Mouse (Mus musculus) spleen, adult 2 months (tissue): ENCODE data around the gene Cdh23. TPM values are rescaled to one million over a fixed set of nuclear protein-coding genes. Genes with fewer than 3 reads are reported as not detected.

Experiments used
- DNase-seq, 2 experiments: peaks; one replicate each; pipeline versions ENCODE4 v3.0.0 to v3.0.0-alpha.2; 2012 to 2021; ENCODE audit warnings: low spot score in 2 of 2, low read depth in 1 of 2
- H3K27ac ChIP-seq: fragments of 200-500 bp; 2 replicates; pipeline ENCODE4 v1.5.1; 2012; ENCODE audit warnings: low read length, inconsistent platforms; ENCODE audit not compliant: insufficient read depth
- H3K27me3 ChIP-seq: fragments of 200-500 bp; 2 replicates; pipeline ENCODE4 v1.6.1; 2012; ENCODE audit warnings: mild to moderate bottlenecking, moderate library complexity, low read length, inconsistent platforms; ENCODE audit not compliant: control insufficient read depth, insufficient read depth
- H3K36me3 ChIP-seq: fragments of 200-500 bp; 2 replicates; pipeline ENCODE4 v1.6.1; 2012; ENCODE audit warnings: mild to moderate bottlenecking, low read length, inconsistent platforms; ENCODE audit not compliant: control insufficient read depth, insufficient read depth
- H3K4me1 ChIP-seq: fragments of 200-500 bp; 2 replicates; pipeline ENCODE4 v1.6.1; 2011; ENCODE audit warnings: inconsistent platforms; ENCODE audit not compliant: control insufficient read depth, insufficient read depth, insufficient read length
- H3K4me3 ChIP-seq: fragments of 200-500 bp; 2 replicates; pipeline ENCODE4 v1.5.1; 2011; ENCODE audit warnings: mild to moderate bottlenecking, inconsistent platforms; ENCODE audit not compliant: insufficient read depth, insufficient read length; ENCODE audit errors: extremely low read depth
- CTCF ChIP-seq: fragments of 200-500 bp; IDR thresholded peaks from 2 replicates; pipeline ENCODE4 v1.5.1; 2011; ENCODE audit warnings: mild to moderate bottlenecking, inconsistent platforms; ENCODE audit not compliant: insufficient read depth, insufficient read length, insufficient replicate concordance; ENCODE audit errors: extremely low read depth
- POLR2A ChIP-seq: fragments of 200-500 bp; IDR thresholded peaks from 2 replicates; pipeline ENCODE4 v1.6.1; 2011; ENCODE audit warnings: low read depth, low read length, inconsistent platforms
- WGBS: fragments of 180-500 bp; shearing (Covaris S2); methylation state at CpG from one replicate; pipeline ENCODE4 v1.1.7; 2018; 5-methylcytosine and 5-hydroxymethylcytosine counted together
- polyA plus RNA-seq: library from polyadenylated mRNA; depleted of rRNA; stranded (reverse); fragments of >200 nt; gene quantifications from 2 replicates; pipeline ENCODE4 v1.2.3, GENCODE M21; 2012

The Cdh23 gene
- polyA plus RNA-seq, 1 experiment: 2.7 TPM

DNA sequence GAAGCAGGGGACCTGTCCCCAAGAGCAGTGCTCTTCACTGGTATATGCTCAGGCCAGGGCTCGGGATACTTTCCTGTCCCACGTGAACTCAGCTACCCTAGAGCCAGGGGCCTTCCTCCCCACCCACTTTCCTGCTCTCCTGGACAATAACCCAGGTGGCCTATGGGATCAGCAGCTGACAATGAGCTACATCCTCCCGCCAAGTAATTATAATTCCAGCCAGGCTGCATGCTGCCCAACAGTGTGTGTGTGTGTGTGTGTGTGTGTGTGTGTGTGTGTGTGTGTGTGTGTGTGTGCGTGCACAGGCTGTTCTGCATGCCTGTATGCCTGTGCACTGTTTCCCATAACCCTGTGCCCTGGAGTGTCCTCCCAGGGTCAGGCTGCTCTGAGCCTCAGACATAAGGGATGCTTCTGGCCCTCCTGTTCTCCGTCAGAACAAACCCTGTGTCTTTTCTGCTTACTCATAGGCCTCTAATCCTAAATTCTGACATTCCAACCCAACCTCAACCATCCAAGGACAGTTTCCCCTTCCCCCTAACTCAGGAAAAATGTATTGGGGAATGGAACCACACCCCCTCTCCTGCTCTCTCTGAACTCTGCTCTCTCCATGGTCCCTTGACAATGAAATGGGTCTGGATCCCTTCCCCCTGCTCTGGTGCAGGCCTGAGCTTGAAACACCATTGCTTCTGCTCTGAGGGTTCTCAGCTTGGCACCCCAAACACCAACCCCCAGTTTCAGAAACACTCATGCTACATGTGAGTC is 342.9 kb downstream of the Cdh23 start:
- DNase-seq: no peak
- H3K27ac ChIP-seq: no peak overlapping the region

DNA sequence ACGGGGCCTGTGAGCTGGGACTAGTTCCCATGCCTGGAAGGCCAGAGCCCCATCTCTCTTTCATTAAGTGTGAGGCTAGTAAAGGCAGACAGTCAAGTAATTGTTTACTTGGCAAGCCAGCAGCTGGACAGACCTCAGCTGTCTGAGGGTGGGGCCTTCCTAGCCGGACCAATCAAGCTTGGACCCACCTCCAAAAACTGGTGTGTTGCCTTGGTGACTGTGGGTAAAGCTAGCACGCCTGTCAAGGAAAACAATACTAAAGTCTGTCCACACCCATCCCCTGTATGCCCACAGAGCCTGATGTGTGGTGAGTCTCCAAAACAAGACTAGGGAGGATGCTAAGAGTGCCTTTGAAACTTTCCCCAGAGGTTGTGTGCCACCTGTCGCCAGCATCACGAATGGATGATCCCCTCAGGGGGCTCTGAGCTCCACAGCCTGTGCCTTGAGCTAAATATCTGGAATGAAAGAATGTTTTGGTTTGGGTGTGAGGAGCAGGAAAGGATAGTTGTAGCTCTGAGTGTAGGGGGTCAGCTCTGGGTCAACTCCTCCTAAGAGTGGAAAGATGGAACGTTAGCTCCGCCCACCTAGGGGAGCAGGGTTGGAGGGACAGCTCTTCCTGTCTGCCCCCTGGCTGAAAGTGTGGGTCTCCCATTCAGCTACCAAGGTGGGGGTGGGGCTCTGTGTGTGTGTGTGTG is 344.4 kb downstream of the Cdh23 start:
- Histone ChIP-seq H3K4me1 (peaks cover 35% of the 10 kb centered on the region), H3K27me3 (no peaks in the 10 kb centered on the region), H3K4me3 (peak overlapping the region; percentile 20; the same call in 1 of the 2 replicates), H3K27ac (peak overlapping the region; percentile 77), H3K36me3 (no peaks in the 10 kb centered on the region)
- DNase-seq: peak; percentile 59 to 86
- 22% methylated on average over 7 of the region's 7 CpGs for WGBS
- TF ChIP-seq POLR2A: no peak
- no peak for TF ChIP-seq CTCF

More for the DNA sequence above, 342.9 kb downstream of the Cdh23 start:
- no peak for TF ChIP-seq POLR2A
- no peak overlapping the region for H3K4me3 ChIP-seq
- 85% methylated on average over 5 of the region's 5 CpGs for WGBS
- H3K36me3 ChIP-seq: peaks cover 3% of the 10 kb centered on the region; the same call in 1 of the 2 replicates
- H3K4me1 ChIP-seq: peaks cover 30% of the 10 kb centered on the region
- no peaks in the 10 kb centered on the region for H3K27me3 ChIP-seq

DNA sequence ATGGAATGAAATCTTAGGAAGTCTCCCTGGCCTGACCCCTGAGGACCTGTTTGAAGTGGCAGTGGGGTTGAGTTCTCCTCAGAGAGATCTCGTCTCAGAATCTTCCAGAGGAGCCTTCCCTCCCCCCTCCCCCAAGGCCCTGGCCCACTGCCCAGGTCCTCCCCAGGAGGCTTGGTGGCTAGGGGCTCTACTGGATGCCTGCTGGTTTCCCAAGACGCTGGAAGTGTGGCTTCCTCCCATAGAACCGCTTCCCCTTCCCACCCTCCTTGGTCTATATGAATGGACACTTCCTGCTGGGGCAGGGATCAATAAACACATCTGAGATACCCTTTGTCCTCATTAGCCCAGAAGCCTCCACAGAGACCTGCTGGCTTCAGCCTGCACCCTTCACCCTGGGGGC is 345.0 kb downstream of the Cdh23 start:
- TF ChIP-seq POLR2A (no peak), CTCF (no peak)
- DNase-seq: no peak
- Histone ChIP-seq H3K27ac (peak overlapping the region; percentile 77), H3K4me1 (peaks cover 38% of the 10 kb centered on the region), H3K27me3 (no peaks in the 10 kb centered on the region), H3K36me3 (no peaks in the 10 kb centered on the region), H3K4me3 (peak overlapping the region; percentile 4; the same call in 1 of the 2 replicates)
- 22% methylated on average over 3 of the region's 3 CpGs for WGBS

DNA sequence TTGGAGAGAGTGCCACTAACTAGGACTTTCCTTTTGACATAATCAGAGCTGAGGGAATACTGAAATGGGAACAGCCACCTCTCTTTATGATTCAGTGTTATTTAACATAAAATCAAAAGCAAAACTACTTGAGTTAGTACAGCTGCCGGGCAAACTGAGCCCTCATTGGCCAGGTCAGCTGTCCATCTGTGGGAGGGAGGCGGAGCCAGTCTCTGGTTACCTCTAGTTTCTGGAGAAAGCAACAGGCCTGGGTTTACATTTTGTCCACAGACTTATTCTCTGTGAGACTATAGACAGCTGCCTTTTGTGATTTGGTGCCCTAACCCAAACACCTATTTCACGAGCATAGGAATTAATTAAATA is 345.5 kb downstream of the Cdh23 start:
- WGBS: 7% methylated on average over 3 of the region's 3 CpGs
- peaks cover 39% of the 10 kb centered on the region for H3K4me1 ChIP-seq
- H3K27me3 ChIP-seq: no peaks in the 10 kb centered on the region
- no peaks in the 10 kb centered on the region for H3K36me3 ChIP-seq
- peak overlapping the region; percentile 77 for H3K27ac ChIP-seq
- H3K4me3 ChIP-seq: peak overlapping the region; percentile 40
- DNase-seq: peak; percentile 87 to 97
- TF ChIP-seq POLR2A: no peak
- TF ChIP-seq CTCF: no peak

DNA sequence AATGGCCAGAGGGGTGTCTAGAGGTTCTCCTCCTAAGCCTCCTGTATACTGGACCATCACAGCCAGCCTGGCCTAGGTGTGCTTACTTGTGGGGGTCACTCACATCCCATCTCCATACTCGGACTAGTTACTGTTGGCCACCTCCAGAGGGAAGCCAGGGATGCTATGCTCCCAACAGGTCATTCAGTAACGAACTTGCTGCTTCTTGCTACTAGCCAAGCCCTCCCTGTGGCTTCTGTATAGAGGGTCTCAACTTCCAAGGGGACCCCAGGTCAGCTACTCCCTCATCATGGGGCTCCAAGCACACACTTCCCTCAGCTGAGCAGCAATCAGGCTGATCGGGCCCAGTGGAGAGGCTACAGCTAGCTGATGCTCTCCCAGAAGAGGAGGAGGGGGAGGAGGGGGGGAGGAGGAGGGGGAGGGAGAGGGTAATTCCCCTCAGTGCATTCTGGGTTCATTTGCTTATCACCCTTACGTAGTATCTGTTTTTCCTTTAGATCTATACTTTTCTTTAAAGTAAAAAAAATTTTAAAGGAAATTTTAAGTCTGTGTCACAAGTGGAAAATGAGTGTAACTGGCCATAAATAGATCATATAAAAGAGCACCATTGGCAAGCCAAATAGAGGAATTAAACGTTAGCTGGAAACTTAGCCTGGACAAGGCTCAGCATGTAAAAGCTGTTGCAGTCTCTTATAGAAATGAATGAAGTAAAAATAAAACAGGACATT is 346.0 kb downstream of the Cdh23 start:
- peak in 1 of 2 experiments; percentile 55 for DNase-seq
- WGBS: 26% methylated on average over 5 of the region's 5 CpGs
- TF ChIP-seq CTCF (no peak), POLR2A (no peak)
- peaks cover 39% of the 10 kb centered on the region for H3K4me1 ChIP-seq
- H3K36me3 ChIP-seq: no peaks in the 10 kb centered on the region
- H3K4me3 ChIP-seq: peak overlapping the region; percentile 40
- H3K27ac ChIP-seq: peak overlapping the region; percentile 93
- H3K27me3 ChIP-seq: no peaks in the 10 kb centered on the region

DNA sequence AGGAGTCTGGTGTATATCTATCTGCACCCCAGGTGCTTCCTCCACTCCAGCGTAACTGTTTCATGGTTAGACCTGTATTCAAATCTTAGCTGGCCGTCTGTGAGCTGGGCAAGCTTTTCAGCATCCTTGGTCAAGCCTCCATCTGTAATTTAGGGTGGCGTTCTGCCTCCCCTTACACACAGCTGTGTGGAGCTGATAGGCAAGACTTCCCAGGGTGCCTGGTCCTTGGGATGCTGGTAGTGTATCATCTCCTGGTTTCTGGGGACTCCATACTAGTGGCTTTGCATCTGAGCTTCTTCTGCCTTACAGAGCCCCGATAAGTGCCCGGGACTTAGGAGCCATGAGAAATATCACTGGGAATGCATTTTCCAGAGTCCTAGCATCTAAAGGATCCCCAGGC is 346.6 kb downstream of the Cdh23 start:
- TF ChIP-seq POLR2A (no peak), CTCF (no peak)
- Histone ChIP-seq H3K27me3 (no peaks in the 10 kb centered on the region), H3K4me3 (0 out of 2 replicates have a peak overlapping the region, but pooled peaks have one; percentile 15), H3K36me3 (no peaks in the 10 kb centered on the region), H3K4me1 (peaks cover 39% of the 10 kb centered on the region), H3K27ac (peak overlapping the region; percentile 93)
- DNase-seq: no peak
- WGBS: 63% methylated on average over 5 of the region's 5 CpGs
